Mouse (Mus musculus): ENCODE data around the gene Disc1. TPM values are rescaled to one million over a fixed set of nuclear protein-coding genes. Genes with fewer than 3 reads are reported as not detected.

Gene Disc1
- polyA plus RNA-seq, 2 experiments from 2014 or later: 0.19 TPM; not detected in 1

DNA sequence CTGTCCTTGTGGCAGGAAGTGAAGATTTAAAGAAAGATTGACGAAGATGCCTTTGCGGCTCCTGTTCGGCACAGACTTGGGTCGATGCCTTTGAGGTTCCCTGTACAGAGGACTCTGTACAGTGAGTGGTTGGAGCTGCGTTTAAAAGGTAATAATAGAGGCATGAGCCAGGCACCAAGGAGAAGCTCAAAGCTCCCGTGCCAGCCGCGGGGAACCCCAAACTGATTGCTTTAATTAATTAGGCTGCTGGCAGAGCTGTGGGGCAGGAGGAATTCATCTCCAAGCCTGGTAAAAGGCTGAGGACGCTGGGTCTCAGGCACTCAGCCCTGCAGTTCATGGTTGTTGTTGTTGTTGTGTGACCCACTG lies 130.4 kb downstream of the Disc1 start:
- ATAC-seq: no peak

DNA sequence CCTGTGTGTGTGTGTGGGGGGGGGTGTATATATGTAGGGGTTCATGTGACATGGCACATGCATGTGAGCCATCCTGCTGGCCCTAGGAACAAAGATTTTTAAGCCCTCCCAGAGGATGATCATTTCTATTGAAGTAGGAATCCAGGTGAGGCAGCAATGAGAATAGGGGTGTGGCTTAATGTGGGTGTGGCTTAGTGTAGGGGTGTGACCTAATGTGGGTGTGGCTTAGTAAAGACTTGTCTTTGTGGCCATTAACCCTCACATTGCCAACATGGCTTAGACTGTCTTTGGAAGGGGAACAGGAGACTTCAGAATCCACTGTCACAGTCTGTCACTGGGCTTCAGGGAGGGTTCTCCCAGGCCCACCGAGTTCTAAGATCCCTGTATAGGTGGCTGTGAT lies 130.9 kb downstream of the Disc1 start:
- no peak for ATAC-seq

DNA sequence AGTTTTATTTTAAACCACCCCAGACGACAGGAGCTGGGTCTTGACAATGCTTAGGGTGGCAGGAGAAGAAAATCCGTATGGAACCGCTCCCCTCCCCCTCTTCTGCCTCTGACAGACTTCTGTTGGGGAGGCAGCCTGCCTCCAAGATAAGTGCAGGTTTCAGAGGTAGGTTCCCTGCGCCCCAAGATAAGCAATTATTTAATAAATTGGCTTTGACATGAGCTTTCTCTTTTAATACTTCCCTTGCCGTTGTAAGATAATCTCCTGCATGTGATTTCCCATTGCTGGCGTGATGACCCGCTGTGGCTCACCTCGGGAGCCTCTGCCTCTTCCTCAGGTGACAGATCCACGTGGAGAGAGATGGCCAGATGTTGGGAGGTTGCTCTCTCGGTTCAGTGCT lies 133.0 kb downstream of the Disc1 start:
- no peak for ATAC-seq

- no peak for ATAC-seq
Observed at GRCm38 (mm10) chr8:125193701-125194100, 139.7 kb downstream of the Disc1 start.

GRCm38 (mm10) chr8:125195121-125195520 lies 141.1 kb downstream of the Disc1 start:
- ATAC-seq: no peak

DNA sequence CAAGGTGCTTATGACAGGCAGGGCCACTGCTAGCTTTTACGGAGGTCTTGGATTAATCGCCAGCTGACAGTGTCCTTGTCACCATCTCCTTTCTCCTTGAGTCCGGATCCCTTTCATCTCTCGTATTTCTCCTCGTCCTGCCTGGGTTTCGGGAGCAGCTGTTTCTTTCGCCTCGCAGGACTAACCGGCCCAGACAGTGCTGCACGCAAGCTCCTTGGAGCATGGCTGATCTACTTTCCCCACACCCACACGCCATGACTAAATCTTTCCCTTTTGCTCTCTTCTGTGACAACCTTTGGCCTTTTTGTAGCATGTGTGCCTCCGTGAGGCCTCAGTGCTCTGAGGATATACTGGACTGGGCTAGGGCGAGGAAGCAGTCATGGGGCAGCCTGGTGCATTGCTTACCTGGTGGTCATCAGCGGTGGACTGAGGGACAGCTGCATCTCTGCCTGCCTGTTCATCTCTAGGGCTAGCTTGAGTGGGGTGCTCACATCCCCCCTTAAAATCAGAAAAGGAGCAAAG lies 142.6 kb downstream of the Disc1 start:
- no peak for ATAC-seq

DNA sequence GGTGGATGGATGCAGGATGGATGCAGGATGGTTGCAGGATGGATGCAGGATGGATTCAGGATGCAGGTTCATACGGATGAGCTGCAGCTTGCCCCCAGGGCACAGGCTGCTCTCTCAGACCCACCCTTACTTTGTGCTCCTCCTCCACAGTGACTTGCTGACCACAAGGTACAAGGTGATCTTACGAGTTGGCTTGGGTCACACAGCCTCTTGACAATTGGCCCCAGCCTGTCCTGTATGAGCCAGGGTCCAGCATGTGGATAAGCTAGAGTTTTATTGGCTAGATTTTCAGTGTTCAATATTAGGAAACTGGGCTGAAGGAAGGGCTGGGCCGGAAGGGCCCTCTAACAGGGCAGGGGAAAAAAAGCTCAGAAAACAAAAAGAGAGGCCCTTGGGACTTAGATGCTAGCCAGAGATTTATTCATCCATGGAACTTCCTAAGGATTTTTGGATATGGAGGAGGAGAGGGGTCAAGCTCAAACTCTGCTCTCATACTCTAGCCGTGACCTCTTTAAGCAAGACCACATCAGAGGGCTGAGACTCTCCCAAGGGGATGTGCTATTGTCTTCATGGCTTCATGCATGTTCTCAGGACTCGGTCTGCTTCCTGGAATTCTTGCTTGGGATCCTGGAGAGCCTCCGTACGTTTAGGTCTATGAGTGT lies 143.5 kb downstream of the Disc1 start:
- ATAC-seq: no peak

DNA sequence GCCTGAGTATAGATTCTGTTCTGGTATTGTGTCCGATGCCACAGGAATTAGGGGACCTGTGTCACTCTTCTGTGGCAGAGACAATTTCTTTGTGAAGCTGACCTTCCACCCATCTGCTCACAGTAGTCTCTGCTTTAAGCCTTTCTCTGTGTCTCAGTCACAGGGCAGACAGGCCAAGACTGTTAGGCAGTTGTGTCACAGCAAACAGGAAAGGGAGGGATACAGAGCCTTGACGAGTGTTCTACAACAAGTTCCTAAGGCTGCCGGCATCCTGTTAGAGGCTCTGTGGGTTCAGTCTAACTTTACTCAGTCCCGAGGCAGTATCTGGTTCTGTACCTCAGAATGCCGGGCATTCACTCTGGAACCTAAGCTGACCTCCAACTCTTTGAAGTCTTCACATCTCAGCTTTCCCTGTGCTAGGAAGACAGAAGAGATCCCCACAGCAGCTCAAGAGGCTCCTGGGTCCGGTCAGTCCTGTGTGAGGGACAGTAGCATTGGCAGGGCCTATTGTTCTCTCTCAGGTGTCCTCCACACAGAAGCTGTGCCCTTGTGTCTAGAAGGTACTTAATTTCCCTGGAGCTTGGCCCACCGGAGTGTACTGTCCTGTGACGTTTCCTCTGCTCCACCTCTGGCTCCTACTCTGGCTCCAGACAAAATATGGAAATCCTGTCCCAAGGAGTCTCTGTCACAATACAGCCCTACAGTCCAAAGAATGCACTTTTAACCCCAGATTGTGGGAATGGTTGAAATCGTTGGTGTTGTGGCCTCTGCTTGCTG lies 144.6 kb downstream of the Disc1 start:
- ATAC-seq: no peak

GRCm38 (mm10) chr8:125199197-125199939 lies 145.4 kb downstream of the Disc1 start:
- ATAC-seq: no peak

DNA sequence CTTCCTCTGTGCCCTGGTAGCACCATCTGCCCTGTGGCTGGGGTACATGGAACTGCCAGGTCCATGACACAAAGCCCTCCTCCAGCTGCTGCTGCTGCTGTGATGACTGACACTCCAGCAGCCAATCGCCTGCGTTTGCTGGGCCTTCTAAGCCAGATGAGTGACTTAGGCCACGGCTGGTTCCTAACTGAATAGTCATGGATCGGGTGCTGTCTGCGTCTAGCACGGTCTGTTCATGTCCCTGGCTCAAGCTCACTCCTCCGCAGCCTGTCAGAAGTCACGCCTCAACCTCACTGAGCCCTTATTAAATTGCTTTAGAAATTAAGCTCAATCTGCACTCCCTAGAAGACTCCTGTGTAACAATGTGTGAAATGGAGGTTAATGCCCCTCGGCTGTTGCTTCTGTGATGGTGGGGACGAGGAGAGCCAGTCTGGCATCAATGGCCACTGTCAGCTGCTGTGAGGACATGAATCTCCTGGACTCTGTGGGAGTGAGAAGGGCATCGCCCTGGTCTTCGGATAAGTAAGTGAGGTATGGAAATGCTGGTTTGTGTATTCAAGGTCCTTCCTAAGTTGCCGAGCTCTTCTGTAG lies 146.4 kb downstream of the Disc1 start:
- ATAC-seq: no peak

DNA sequence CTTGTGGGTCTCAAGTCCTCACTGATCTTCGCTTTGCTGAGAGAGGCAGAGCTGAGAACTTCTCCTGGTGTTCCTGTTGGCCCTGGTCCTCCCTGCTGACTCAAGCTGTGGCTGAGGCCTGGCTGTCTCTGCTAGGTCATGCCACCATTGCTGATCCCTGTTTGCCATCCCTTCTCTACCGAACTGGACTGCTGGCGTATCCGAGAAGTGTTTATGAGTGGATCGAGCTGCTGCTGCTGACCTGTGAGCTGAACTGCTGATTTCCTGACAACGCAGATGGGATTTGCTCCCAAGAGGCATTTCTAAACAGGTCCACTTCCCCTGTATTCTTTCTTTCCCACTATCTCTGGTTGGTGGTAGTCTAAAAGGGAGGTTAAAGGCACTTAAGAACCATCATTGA lies 147.7 kb downstream of the Disc1 start:
- no peak for ATAC-seq

DNA sequence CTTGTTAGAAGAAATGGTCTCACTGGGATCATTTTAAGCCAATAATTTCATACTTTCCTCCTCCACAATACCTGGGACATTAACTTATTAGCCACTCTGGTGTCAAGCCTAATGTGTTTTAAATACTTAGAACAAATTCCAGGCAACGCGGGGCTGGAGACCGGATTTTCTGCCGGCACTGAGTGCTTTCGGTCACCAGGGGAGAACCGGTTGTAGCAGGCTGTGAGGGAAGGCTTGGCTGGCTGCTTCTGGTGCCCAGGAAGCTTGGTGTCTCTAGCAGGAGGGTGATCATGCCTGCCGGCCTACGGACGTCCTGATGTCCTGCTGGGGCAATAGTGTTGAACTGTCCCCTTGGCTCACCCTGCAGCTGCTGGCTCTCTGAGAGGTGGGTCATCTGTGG lies 149.0 kb downstream of the Disc1 start:
- ATAC-seq: no peak

GRCm38 (mm10) chr8:125205556-125205955 lies 151.6 kb downstream of the Disc1 start:
- ATAC-seq: no peak

- no peak for ATAC-seq
Observed at GRCm38 (mm10) chr8:125206391-125206790, 152.4 kb downstream of the Disc1 start.

DNA sequence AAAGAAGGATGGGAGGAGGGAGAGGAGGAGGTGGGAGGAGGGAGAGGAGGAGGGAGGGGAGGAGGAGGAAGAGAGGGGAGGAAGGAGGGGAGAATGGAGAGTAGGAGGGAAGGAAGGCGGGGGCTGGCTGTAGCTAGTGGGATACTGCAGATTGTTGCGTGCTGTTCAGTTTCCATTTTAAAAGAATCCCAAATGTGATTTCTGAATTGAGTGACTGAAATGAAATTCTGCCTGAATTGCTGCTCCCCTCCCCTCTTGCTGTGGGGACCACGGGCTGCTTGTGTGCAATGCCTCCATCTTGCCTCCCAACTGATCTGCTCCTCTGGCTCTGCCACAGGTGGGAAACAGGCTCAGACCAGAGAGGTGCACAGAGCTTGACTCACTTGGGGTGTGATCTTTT lies 153.0 kb downstream of the Disc1 start:
- ATAC-seq: no peak

DNA sequence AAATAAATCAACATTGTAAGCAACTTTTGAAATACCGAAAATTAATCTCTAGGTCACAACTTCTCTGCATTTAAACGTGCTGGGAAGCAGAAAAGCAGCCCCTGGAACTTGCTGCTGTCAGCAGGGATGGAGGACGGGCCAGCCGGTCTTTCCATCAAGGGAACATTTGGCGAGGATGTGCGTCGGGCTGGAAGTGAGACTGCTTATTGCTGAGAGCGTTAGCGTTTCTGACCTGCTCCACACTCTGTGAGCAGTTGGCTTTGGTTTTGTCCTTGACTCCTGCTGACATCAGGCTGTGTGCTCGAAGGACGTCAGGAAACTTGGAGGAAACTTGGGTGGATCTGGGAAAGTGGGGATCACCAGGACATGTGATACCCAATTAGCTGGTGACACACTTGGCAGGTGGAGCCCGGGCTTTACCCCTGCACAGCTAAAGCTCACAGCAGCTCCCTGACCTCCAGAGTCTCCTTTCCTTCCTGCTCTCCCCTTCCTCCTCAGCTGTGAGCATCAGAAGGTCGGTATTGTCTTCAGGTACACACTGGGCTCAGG lies 158.7 kb downstream of the Disc1 start:
- no peak for ATAC-seq

GRCm38 (mm10) chr8:125217902-125218581 lies 164.0 kb downstream of the Disc1 start:
- ATAC-seq: no peak

GRCm38 (mm10) chr8:125218669-125219068 lies 164.7 kb downstream of the Disc1 start:
- ATAC-seq: no peak

DNA sequence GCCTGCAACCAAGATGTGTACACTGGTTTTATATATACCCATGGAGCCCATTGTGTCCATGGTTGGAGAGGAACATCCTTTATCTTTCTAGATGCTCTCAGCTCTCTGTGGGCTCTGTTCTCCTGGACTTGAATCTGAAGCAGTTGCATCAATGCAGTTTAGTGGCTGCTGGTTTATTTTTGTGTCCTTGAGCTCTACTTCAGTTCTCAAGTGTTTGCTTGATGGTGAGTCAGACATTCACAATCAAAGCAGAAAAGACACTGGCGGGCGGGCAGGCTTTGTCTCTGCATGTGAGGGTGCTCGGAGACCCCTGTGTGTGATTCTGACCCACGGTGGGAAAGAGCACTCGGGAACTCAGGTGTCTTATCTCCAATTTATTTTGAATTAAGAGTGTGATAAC lies 166.6 kb downstream of the Disc1 start:
- ATAC-seq: no peak

DNA sequence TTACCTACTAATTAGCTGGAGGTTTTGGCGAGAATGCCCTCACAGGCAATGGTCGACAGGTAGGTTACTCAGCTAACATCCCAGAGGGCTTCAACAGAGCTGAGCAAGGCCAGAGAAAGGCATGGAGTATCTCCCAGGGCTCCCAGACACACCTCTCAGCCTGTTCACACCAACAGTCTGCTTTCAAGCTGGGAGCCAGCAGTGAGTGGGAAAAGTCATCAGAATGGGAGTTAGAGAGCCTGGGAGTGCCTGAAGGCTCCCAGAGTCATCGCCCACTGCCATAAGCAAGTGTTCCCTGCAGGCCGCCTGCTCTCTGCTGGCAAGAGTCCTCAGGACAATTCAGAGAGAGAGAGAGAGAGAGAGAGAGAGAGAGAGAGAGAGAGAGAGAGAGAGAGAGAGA lies 167.1 kb downstream of the Disc1 start:
- ATAC-seq: no peak

DNA sequence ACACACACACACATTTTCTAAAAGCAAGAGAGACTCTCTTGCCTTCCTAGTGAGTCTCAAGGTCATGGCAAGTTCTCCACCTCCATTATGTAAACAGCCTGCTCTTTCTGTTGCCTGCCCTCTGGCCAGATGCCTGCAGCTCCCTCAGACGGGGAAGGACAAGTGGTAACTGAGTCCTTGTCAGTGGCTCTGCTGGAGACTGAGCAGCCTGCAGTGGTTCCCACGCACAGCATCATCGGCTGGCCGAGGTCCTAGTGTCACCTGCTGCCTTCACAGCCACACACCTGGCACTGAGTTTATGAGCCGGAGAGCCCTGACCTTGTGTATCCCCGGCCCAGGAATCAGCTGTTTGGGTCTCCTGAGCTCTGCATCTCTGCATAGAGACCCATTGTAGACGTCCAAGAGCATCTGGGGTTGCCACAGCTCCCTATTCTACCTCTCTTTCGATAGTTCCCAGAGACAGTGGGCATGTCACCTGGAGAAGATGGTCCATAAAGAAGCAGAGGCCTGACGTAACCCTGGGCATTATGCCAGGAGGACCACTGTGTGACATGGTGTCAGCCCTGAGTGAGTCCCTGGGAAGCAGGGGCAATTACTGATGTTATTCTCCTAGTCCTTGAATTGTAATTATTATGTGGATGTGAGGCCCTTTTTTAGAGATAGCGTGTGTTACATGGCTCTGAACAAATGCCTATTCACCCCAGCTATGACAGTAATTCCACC lies 169.2 kb downstream of the Disc1 start:
- ATAC-seq: no peak

All from CD4-positive, CD25-positive, alpha-beta regulatory T cell, adult 4 months (primary cell).